ENCODE assay signal across 8 mouse cellular contexts in the genomic region with DNA sequence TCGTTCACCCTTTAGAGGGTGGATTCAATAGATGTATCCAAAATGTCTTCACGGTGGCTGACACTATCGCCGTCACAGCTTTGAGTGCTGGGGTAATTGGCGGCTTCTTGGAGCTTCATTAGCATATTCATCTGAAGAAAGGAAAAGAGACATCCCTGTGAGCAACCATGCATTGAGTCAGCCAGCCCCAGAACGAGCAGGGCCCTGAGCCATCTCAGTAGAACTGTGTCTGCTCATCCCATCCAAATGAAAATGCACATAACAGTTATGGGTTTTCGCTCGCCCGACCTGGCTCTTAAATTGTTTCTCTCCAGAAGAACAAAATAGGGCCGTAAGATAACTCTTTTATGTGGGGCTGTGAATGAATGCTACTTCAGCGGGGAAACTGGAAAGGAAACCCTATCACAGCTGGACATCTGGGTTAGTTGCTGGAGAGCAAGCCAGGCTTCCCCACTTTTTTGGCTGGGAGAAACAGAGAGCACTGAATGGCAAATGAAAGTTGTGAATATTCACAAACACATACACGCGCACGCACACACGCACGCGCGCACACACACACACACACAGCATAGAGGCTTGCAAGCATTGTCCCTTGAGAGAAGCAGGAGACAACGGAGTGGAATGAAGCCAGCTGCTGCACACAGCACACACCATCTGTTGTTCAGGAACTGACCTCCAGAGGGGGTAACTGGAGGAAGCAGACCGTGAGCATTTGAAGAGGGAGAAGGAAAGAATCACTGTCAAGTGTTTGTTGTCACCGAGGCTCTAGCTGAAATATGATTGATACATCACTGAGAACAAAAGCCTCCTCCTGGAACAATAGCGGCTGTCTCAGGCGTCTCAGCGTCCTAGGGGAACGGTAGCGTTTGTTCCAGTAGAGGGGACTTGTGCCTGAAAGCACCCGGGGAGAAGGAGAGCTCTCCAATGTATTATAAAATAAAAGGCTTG.
DNase-seq lines count a peak whose midpoint lies in the region.

No protein-coding gene starts in this region.

- DNase-seq in R1 (ENCODE audit: low read depth, low spot score): peak; percentile 63
- peak; percentile 86 for DNase-seq in cerebellum, adult 8-10 months
- peak; percentile 24 for DNase-seq in forelimb bud, embryonic 11.5 days (ENCODE audit: low read depth, low spot score)
- DNase-seq in heart, postnatal 4 days: peak; percentile 69
- peak; percentile 68 to 70 for DNase-seq in left cerebral cortex, adult 18-20 months (ENCODE audit: low spot score in 2 of 2)
- peak; percentile 69 for DNase-seq in neural tube, embryonic 10.5 days (ENCODE audit: extremely low spot score, low spot score)
- DNase-seq in testis, postnatal 10 days (ENCODE audit: low spot score): peak; percentile 64
- no peak for DNase-seq in yolk sac, embryonic 10.5 days (ENCODE audit: low spot score)
